Mouse (Mus musculus) pancreas, adult 10 weeks (tissue): ENCODE results near the gene Plppr5. TPM values are rescaled to one million over a fixed set of nuclear protein-coding genes. Genes with fewer than 3 reads are reported as not detected.

Experiments
- polyA plus RNA-seq: library from polyadenylated mRNA; stranded (reverse); fragments of 350-450 nt; fragmentation: Illumina TruSeq; extraction: RNeasy Lipid Tissue Mini Kit (QIAGEN cat#74804); gene quantifications from one replicate; pipeline ENCODE4 v1.2.3, GENCODE M21; 2015; ENCODE audit warnings: low read depth, low replicate concordance; ENCODE audit not compliant: insufficient read depth

The Plppr5 gene
- not detected for polyA plus RNA-seq

GRCm38 (mm10) chr3:117574529-117575252, at the start of gene Plppr5:
TSS of gene Plppr5 (plus strand) at chr3:117574836.

Other genes starting within 250 kb of the Plppr5 start
- gene Plppr4, start 214.0 kb upstream of the Plppr5 start, polyA plus RNA-seq = 0.17 TPM